Mouse (Mus musculus): ENCODE results near the gene Dgkd.

Dgkd gene

GRCm38 (mm10) chr1:87890960-87891359, 37.9 kb downstream of the Dgkd start:
- peak in 1 of 2 experiments; percentile 26 for DNase-seq

DNA sequence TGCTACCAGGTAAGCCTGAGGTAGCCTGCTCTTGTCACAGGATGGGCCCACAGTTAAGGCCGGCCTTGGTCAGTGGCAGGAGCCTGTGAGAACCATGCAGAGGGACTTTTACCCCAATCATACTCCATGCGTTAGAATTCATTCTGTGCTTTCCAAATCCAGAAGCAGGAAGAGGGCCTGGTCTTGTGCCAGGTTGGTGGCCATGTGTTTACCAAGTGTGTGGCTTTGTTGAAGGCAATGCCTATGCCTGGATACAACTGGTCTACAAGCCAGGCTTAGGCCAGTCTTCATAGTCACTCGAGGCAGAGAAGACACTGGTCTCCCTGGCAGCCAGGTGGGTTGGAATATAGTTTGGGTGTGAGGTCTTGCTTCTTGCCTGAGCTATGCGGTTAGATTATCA, 38.5 kb downstream of the Dgkd start:
- peak; percentile 41 to 68 for DNase-seq

- peak; percentile 77 to 80 for DNase-seq
These were observed 39.4 kb downstream of the Dgkd start for GRCm38 (mm10) chr1:87892499-87892898.

DNA sequence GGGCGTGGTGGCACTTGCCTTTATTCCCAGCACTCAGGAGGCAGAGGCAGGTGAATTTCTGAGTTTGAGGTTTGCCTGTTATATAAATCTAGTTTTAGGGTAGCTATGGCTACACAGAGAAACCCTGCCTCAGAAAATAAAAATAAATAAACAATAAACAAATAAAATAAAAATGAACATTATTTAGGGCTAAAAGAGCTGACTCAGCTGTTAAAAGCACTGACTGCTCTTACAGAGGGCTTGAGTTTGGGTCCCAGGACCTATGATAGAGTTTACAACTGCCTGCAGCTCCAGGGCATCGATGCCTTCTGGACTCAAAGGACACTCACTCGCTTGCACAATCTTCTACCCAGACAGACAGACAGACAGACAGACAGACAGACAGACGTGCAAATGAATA, 40.3 kb downstream of the Dgkd start:
- DNase-seq: no peak

DNA sequence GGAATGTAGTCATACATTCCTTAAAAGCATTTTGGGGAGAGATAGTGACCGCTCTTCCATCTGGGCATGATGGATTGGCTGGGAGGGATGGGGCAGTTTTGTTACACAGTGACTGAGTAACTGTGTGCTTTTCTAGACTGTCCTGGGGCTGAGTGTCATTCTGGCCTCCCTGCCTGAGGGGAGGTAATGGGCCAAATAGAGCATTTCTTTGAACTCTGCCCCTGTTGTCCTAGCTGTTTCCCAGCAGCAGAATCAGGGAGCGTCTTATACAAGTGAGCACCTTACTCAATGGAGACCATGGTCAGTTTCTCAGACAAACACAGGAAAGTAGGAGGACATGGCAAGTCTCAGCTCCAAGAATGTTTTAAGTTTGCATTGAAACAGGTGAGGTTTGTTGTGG, 43.8 kb downstream of the Dgkd start:
- peak; percentile 51 to 61 for DNase-seq

DNA sequence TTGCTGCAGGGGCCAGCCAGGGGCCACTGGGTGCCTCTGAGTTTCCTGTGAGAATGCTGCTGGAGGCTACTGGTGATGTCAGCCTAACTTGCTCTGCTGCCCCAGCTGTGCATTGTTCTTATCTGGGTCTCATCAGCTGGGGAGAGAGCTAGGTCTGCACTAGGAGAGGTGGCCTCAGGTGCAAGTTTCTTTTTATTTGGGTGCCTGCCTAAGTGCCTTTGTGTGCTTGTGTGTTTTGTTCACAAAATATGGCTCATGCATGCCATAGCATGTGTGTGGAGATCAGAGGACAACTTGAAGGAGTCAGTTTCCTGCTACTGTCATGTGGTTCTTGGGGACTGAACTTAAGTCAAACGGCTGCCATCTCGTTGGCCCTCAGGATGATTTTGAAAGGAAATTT, 46.6 kb downstream of the Dgkd start:
- DNase-seq: no peak

- peak; percentile 53 to 76 for DNase-seq
These were observed 47.9 kb downstream of the Dgkd start for GRCm38 (mm10) chr1:87900979-87901378.

- DNase-seq: no peak
These were observed 49.1 kb downstream of the Dgkd start for GRCm38 (mm10) chr1:87902186-87902585.

DNA sequence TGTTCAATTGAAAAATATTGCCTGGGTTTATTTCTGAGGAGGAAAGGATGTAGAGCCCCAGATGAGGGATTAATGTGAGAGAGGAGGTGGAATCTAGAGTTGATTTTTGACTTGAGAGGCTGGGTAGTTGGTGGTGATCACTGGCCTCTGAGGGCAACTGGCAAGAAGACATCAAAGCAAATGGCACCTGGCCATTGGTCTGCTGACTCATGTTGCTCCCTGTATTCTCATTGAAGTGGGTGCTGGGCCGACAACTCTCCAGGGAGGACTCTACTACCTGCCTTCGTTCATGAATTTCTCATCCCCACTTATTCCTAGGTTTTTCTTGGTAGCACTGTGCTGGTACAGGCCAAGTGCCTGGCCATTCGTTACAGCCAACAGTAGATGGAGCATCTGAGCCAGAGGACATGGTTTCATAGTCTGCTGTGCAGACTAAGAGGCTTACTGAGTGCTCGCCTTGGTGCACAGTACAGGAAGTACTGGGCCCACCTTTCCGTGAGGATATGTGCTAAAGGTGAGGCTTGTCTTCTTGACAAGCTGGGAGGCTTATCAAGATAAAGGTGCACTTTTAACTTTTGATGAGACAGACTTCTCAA, 53.4 kb downstream of the Dgkd start:
- DNase-seq: peak; percentile 84 to 86

- DNase-seq: peak in 1 of 2 experiments; percentile 21
These were observed 54.9 kb downstream of the Dgkd start for GRCm38 (mm10) chr1:87908006-87908405.

GRCm38 (mm10) chr1:87908736-87909135, 55.6 kb downstream of the Dgkd start:
- peak; percentile 80 to 90 for DNase-seq

DNA sequence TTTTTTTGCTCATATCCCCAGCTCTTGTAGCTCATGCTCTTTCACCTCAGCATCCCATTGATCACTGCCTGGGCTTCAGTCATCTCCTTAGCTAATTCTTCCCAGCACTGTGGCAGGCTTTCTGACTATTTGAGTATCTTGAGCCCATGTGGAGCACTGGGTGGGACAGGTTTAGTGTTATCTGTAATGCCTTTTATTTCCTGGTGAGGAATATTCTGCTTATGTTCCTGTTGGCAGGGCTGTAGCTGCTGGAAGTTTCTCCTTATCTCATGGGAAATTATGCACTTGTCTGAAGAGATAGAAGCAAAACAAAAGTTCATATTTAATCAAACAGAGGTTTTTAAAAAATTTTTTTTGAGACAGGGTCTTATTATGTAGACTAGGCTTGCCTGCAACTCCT, 56.5 kb downstream of the Dgkd start:
- DNase-seq: no peak

DNA sequence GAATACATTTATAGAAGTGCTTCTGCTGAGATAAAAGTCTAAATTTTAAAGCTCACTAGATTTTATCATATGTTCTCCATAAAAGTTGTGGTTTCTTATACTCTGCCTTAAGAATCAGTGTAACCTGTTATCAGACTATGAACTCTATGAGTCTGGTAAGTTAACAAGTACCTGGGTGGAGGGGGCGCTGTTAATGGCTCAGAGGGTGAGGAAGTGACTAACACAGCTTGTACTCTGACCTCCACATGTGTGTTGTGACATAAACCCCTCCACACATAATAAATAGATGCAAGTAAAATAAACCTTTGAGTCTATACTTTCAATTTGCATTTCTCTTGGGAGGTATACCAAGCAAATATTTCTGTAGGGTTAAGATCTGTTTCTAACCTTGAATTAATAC, 57.3 kb downstream of the Dgkd start:
- DNase-seq: peak in 1 of 2 experiments; percentile 24

DNA sequence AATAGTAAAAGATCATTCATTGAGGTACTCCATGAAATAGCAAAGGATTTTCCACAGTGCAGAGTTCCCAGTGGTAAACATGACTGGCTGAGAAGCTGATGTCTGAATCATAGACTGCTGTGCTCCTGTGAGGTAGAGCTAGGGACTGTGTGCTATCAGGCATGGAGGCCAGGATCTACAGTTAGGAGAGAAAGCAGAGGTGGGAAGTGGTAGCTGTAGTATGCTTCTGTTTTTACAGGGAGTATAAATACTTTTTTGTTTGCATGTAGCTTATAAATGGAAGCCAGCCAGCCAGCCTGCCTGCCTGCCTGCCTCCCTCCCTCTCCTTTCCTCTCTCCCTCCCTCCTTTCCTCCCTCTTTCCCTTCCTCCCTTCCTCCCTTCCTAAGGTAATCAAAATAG, 60.3 kb downstream of the Dgkd start:
- DNase-seq: no peak

- DNase-seq: no peak
These were observed 64.3 kb downstream of the Dgkd start for GRCm38 (mm10) chr1:87917361-87917760.

DNA sequence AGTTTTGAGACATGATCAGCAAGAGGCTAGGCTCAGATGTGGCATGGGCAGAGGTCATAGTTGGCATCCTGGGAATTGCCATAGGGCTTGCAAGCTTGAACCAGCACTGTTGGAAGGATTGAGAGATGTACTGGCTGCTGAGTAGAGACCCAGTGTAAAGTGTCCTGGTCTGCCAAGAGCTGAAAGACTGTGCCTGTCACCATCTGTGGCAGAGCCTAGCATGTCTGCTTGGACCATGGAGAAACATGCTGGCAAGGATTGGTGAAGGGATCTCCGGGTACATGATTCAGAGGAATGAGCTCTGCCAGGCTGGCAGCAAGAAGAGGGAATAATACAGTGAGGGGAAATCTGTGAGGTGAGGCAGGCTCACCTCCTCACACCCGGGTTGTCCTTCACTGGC, 65.0 kb downstream of the Dgkd start:
- no peak for DNase-seq

DNA sequence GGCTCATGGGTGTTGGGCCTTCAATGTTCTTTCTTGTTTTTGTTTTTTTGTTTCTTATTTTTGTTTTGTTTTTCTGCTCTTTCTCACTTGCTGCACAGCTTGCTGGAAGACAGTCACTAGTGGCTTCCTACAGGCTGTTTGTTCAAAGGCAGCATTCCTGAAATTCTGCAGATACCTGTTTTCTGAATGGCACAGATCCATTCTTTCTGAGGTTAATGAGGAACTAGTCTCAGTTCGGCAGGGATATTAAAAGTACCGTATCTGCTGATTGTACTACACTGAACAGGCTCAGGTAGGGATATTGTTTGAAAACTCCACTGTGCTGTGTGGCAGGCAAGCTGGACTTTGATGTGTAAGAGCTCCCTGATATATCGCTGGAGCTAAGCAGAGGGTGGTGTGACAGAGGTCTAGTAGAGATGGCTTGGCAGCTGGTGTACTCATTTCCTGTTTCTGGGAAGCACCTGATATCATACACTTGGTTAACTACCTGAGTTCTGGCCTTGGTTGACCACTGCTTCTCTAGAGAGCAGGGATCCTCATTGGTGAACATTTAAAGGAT, 67.0 kb downstream of the Dgkd start:
- peak in 1 of 2 experiments; percentile 46 for DNase-seq

DNA sequence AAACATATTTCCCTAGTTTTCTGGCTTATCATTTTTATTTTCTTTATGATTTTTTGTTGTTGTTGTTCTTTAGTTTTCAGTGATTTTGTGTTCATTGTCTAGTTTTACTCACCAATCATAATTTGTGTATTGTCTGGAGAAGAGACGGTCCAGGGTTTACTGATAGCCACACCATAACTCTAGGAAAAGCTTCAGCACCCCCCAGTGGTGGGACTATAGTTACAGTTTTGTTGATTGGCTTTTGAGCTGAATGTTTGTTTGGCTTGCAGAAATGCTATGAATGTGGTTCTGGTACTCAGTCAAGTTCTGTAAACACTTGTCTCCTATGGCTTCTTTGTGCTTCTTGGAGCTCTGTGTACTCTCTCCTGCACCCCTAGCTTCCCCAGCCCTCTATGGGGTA, 69.6 kb downstream of the Dgkd start:
- peak; percentile 64 to 84 for DNase-seq

GRCm38 (mm10) chr1:87924888-87925287, 71.8 kb downstream of the Dgkd start:
- no peak for DNase-seq

GRCm38 (mm10) chr1:87929730-87930129, 76.6 kb downstream of the Dgkd start:
- DNase-seq: peak in 1 of 2 experiments; percentile 34

- no peak for DNase-seq
These were observed 80.0 kb downstream of the Dgkd start for GRCm38 (mm10) chr1:87933051-87933450.

GRCm38 (mm10) chr1:87935095-87935494, 82.0 kb downstream of the Dgkd start:
- DNase-seq: no peak

- DNase-seq: no peak
These were observed 82.5 kb downstream of the Dgkd start for GRCm38 (mm10) chr1:87935546-87935945.

DNA sequence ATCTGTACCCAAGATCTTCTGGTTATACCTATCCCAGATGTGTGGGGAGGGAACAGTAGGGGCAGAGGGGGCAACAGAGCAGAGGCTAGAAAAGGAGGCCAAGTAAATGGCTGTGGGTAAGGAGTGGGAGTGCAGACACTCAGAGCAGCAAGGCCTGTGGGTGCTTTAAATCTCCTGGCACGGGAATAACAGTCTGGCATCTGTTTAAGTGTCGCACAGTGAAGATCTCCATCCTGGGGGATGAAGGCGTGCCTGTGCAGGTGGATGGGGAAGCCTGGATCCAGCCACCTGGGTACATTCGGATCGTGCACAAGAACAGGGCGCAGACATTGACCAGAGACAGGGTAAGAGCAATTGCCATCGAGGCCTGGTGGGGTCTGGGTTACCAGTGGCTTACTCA, 83.0 kb downstream of the Dgkd start:
- DNase-seq: no peak

- DNase-seq: no peak
These were observed 83.4 kb downstream of the Dgkd start for GRCm38 (mm10) chr1:87936516-87936915.

All from kidney, postnatal 36 days (tissue).